Mouse (Mus musculus): ENCODE data around the gene Meis1. TPM values are rescaled to one million over a fixed set of nuclear protein-coding genes. Genes with fewer than 3 reads are reported as not detected.

Gene Meis1
- polyA plus RNA-seq, 1 experiment from 2014 or later = 116 TPM

GRCm38 (mm10) chr11:19005007-19005912 is 13.5 kb downstream of the Meis1 start:
- Histone ChIP-seq H3K27me3 (0 out of 2 replicates have a peak, but pooled peaks cover 3% of the 10 kb centered on the region), H3K4me3 (no peak overlapping the region), H3K9me3 (no peaks in the 10 kb centered on the region), H3K36me3 (peaks cover 13% of the 10 kb centered on the region), H3K4me1 (peaks cover 24% of the 10 kb centered on the region), H3K27ac (peak overlapping the region; percentile 92), H3K4me2 (no peak overlapping the region), H3K9ac (no peak overlapping the region)
- ATAC-seq (ENCODE audit: borderline replicate concordance, extremely low read depth, low FRiP score, low TSS enrichment) = peak; percentile 77
- WGBS = 34% methylated on average over 9 of the region's 9 CpGs

GRCm38 (mm10) chr11:19003066-19003465 is 15.7 kb downstream of the Meis1 start:
- no peak overlapping the region for H3K4me2 ChIP-seq
- H3K36me3 ChIP-seq = peaks cover 19% of the 10 kb centered on the region
- no peak overlapping the region for H3K9ac ChIP-seq
- no peaks in the 10 kb centered on the region for H3K27me3 ChIP-seq
- ATAC-seq (ENCODE audit: borderline replicate concordance, extremely low read depth, low FRiP score, low TSS enrichment) = no peak
- no peak overlapping the region for H3K4me3 ChIP-seq
- WGBS = 69% methylated on average over 5 of the region's 5 CpGs
- peaks cover 24% of the 10 kb centered on the region for H3K4me1 ChIP-seq
- H3K9me3 ChIP-seq = no peaks in the 10 kb centered on the region
- H3K27ac ChIP-seq = no peak overlapping the region

DNA sequence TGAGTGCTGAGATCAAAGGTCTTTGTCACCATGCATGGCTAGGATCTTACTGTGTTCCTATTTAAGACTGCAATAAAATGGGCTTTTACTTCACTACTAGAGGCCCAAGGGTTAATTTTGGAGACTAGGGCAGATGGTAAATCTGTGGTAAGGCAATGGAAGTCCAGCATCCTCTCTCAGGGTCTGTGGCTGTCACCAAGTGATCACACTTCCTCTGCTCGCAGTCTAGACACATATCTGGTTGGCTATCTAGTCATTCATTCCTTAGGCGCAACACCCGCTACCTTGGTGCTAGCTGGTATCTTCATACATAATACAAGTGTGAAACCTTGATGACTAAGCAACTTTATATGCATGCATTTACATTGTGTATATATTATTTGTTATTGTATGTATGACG is 22.0 kb downstream of the Meis1 start:
- H3K9ac ChIP-seq = no peak overlapping the region
- no peaks in the 10 kb centered on the region for H3K27me3 ChIP-seq
- WGBS = 94% methylated on average over 4 of the region's 4 CpGs
- no peak overlapping the region for H3K4me2 ChIP-seq
- H3K27ac ChIP-seq = no peak overlapping the region
- no peaks in the 10 kb centered on the region for H3K4me1 ChIP-seq
- no peak for ATAC-seq (ENCODE audit: borderline replicate concordance, extremely low read depth, low FRiP score, low TSS enrichment)
- H3K36me3 ChIP-seq = peaks cover 53% of the 10 kb centered on the region
- no peak overlapping the region for H3K4me3 ChIP-seq
- no peaks in the 10 kb centered on the region for H3K9me3 ChIP-seq

DNA sequence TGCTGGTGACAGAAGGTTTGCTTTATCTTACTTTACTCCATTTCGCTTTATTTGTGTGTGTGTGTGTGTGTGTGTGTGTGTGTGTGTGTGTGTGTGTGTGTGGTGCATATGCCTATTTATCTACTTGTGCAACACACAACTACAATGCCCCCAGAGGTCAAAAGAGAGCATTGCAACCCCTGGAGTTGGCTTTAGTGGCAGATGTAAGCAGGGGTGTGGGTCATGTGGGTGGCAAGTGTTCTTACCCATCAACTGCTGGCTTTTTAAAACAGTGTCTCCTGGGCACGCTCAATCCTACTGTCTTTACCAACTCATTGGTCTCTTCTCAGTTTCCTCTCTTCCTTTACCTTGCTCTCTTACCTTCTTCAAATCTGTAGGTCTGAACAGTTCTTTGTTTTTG is 22.5 kb downstream of the Meis1 start:
- Histone ChIP-seq H3K4me1 (no peaks in the 10 kb centered on the region), H3K4me3 (no peak overlapping the region), H3K4me2 (no peak overlapping the region), H3K9ac (no peak overlapping the region), H3K27ac (no peak overlapping the region), H3K36me3 (peaks cover 49% of the 10 kb centered on the region), H3K27me3 (no peaks in the 10 kb centered on the region), H3K9me3 (no peaks in the 10 kb centered on the region)
- no peak for ATAC-seq (ENCODE audit: borderline replicate concordance, extremely low read depth, low FRiP score, low TSS enrichment)
- WGBS = 86% methylated on average over 2 of the region's 2 CpGs

GRCm38 (mm10) chr11:18992796-18993195 is 26.0 kb downstream of the Meis1 start:
- Histone ChIP-seq H3K4me3 (no peak overlapping the region), H3K27me3 (no peaks in the 10 kb centered on the region), H3K9me3 (no peaks in the 10 kb centered on the region), H3K27ac (no peak overlapping the region), H3K9ac (no peak overlapping the region), H3K4me1 (no peaks in the 10 kb centered on the region), H3K36me3 (peaks cover 46% of the 10 kb centered on the region), H3K4me2 (no peak overlapping the region)
- ATAC-seq (ENCODE audit: borderline replicate concordance, extremely low read depth, low FRiP score, low TSS enrichment) = no peak
- WGBS = 74% methylated on average over 6 of the region's 6 CpGs

DNA sequence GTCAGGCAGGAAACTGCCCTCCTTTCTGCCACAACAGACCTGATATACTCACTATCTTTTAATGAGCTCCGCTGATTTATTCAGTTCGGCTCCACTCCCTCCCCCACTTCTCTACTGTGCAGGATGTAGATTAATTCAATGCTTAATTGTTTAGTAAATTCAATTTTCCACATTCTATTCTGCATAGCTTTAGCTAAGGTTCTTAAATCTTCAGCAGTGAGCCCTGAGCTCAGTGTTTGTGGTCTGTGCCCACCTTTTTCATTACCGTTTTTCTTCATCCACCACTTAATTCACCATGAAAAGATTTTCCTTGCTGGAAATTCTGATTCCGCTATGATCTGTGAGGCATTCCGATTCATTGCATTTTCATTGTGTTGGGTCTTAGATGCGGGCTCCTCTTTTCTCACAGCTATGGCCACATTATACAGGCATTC is 28.5 kb downstream of the Meis1 start:
- 84% methylated on average over 6 of the region's 6 CpGs for WGBS

DNA sequence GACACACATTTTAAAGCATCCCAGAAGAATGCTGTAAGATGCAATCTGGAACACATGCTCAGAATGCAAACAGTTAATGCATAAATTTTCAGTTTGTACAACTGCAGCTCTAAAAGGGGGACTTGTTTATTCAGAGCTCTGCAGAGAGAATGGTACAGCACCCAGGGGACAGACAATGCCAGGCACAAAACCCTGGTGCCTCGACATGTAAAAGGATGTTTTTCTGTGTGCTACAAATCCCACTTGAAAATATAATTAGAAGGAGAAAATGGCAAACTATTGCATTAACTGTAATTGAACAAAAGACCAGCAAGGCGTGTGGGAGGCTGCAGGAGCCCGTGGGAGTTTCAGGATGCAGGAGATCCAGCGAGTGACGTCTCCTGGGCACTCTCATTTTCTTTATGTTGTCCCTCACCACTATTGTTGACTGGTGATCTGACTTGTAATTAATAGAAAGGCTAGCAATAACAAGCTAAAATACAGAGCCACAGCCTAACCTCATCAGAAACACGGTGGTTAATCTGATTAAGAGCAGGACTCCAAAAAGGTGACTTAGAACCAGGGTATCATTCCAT is 29.0 kb downstream of the Meis1 start:
- H3K4me2 ChIP-seq = no peak overlapping the region
- H3K4me3 ChIP-seq = no peak overlapping the region
- ATAC-seq (ENCODE audit: borderline replicate concordance, extremely low read depth, low FRiP score, low TSS enrichment) = no peak
- peaks cover 47% of the 10 kb centered on the region for H3K36me3 ChIP-seq
- H3K9ac ChIP-seq = no peak overlapping the region
- H3K27ac ChIP-seq = no peak overlapping the region
- 68% methylated on average over 6 of the region's 6 CpGs for WGBS
- no peaks in the 10 kb centered on the region for H3K27me3 ChIP-seq
- H3K4me1 ChIP-seq = no peaks in the 10 kb centered on the region
- H3K9me3 ChIP-seq = no peaks in the 10 kb centered on the region

More for the DNA sequence above, 28.5 kb downstream of the Meis1 start:
- Histone ChIP-seq H3K27me3 (no peaks in the 10 kb centered on the region), H3K27ac (no peak overlapping the region), H3K4me2 (no peak overlapping the region), H3K4me3 (no peak overlapping the region), H3K4me1 (no peaks in the 10 kb centered on the region), H3K9me3 (no peaks in the 10 kb centered on the region), H3K36me3 (peaks cover 51% of the 10 kb centered on the region), H3K9ac (no peak overlapping the region)
- ATAC-seq (ENCODE audit: borderline replicate concordance, extremely low read depth, low FRiP score, low TSS enrichment) = no peak

GRCm38 (mm10) chr11:18988637-18989263 is 30.0 kb downstream of the Meis1 start:
- H3K9ac ChIP-seq = no peak overlapping the region
- H3K4me2 ChIP-seq = no peak overlapping the region
- H3K4me3 ChIP-seq = no peak overlapping the region
- no peaks in the 10 kb centered on the region for H3K9me3 ChIP-seq
- no peak for ATAC-seq (ENCODE audit: borderline replicate concordance, extremely low read depth, low FRiP score, low TSS enrichment)
- no peaks in the 10 kb centered on the region for H3K27me3 ChIP-seq
- H3K36me3 ChIP-seq = peaks cover 47% of the 10 kb centered on the region
- H3K4me1 ChIP-seq = 0 out of 2 replicates have a peak, but pooled peaks cover 2% of the 10 kb centered on the region
- no peak overlapping the region for H3K27ac ChIP-seq
- WGBS = 68% methylated on average over 4 of the region's 4 CpGs

DNA sequence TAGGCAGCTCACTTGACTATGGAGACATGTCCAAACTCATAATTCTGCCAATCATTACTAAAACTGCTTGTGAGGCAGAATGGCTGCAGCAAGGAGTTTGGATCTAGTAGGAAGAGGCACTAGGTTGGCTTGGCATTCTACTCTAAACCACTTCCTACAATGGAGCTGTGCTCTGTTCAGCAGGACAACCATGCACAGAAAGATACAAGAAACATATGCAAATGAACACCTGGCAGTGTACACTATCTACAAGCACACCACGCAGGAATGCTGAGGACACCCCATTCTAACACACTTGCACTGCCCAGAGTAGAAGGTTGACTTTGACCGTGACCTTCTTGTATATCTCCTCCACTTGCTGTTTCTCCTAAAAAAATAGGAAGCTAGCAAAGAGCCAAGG is 35.0 kb downstream of the Meis1 start:
- H3K9ac ChIP-seq = no peak overlapping the region
- H3K27me3 ChIP-seq = no peaks in the 10 kb centered on the region
- H3K4me2 ChIP-seq = no peak overlapping the region
- 0 out of 2 replicates have a peak, but pooled peaks cover 12% of the 10 kb centered on the region for H3K4me1 ChIP-seq
- H3K4me3 ChIP-seq = no peak overlapping the region
- H3K36me3 ChIP-seq = peaks cover 50% of the 10 kb centered on the region
- no peaks in the 10 kb centered on the region for H3K9me3 ChIP-seq
- no peak for ATAC-seq (ENCODE audit: borderline replicate concordance, extremely low read depth, low FRiP score, low TSS enrichment)
- no peak overlapping the region for H3K27ac ChIP-seq
- WGBS = 65% methylated on average over 2 of the region's 2 CpGs

- H3K9me3 ChIP-seq = no peaks in the 10 kb centered on the region
- H3K27me3 ChIP-seq = no peaks in the 10 kb centered on the region
- no peak overlapping the region for H3K4me2 ChIP-seq
- H3K4me3 ChIP-seq = no peak overlapping the region
- no peak overlapping the region for H3K27ac ChIP-seq
- H3K9ac ChIP-seq = no peak overlapping the region
- peaks cover 50% of the 10 kb centered on the region for H3K36me3 ChIP-seq
- no peak for ATAC-seq (ENCODE audit: borderline replicate concordance, extremely low read depth, low FRiP score, low TSS enrichment)
- H3K4me1 ChIP-seq = 0 out of 2 replicates have a peak, but pooled peaks cover 12% of the 10 kb centered on the region
- WGBS = 76% methylated on average over 7 of the region's 7 CpGs
Observed at GRCm38 (mm10) chr11:18983294-18983693, 35.5 kb downstream of the Meis1 start.

GRCm38 (mm10) chr11:18982331-18982730 is 36.5 kb downstream of the Meis1 start:
- no peaks in the 10 kb centered on the region for H3K9me3 ChIP-seq
- H3K4me3 ChIP-seq = no peak overlapping the region
- H3K4me1 ChIP-seq = 0 out of 2 replicates have a peak, but pooled peaks cover 12% of the 10 kb centered on the region
- H3K36me3 ChIP-seq = peaks cover 43% of the 10 kb centered on the region
- ATAC-seq (ENCODE audit: borderline replicate concordance, extremely low read depth, low FRiP score, low TSS enrichment) = no peak
- H3K9ac ChIP-seq = no peak overlapping the region
- no peaks in the 10 kb centered on the region for H3K27me3 ChIP-seq
- H3K4me2 ChIP-seq = no peak overlapping the region
- no peak overlapping the region for H3K27ac ChIP-seq
- WGBS = 42% methylated on average over 3 of the region's 3 CpGs

GRCm38 (mm10) chr11:18981367-18981766 is 37.4 kb downstream of the Meis1 start:
- Histone ChIP-seq H3K4me3 (no peak overlapping the region), H3K27me3 (no peaks in the 10 kb centered on the region), H3K9me3 (no peaks in the 10 kb centered on the region), H3K27ac (no peak overlapping the region), H3K4me1 (0 out of 2 replicates have a peak, but pooled peaks cover 12% of the 10 kb centered on the region), H3K4me2 (no peak overlapping the region), H3K9ac (no peak overlapping the region), H3K36me3 (peaks cover 36% of the 10 kb centered on the region)
- WGBS = 41% methylated on average over 4 of the region's 4 CpGs
- no peak for ATAC-seq (ENCODE audit: borderline replicate concordance, extremely low read depth, low FRiP score, low TSS enrichment)
